Mouse (Mus musculus) lung, postnatal 36 days (tissue): Measurements from ENCODE around the gene Elof1.
A peak's percentile ranks its signal among the peaks of the same experiment; 100 is the strongest.
"Not testable (repeated sequence)": the region's sequence is repeated elsewhere in the genome, so short reads cannot be mapped to it uniquely, and the experiment has no call there.

Experiments
- DNase-seq: peaks from one replicate; pipeline ENCODE4 v3.0.0; 2022; ENCODE audit warnings: mixed read lengths

The Elof1 gene

GRCm38 (mm10) chr9:22116740-22117426, at the start of gene Elof1:
Elof1 (minus strand) TSS chr9:22117172.
- DNase-seq: peak; percentile 97

- DNase-seq: peak; percentile 7
Observed at GRCm38 (mm10) chr9:22166686-22167085, 49.7 kb upstream of the Elof1 start.

GRCm38 (mm10) chr9:22165964-22166363, 49.0 kb upstream of the Elof1 start:
- DNase-seq: no peak

- DNase-seq: peak; percentile 30
Observed at GRCm38 (mm10) chr9:22164711-22165668, 48.0 kb upstream of the Elof1 start.

- DNase-seq: no peak
Observed at GRCm38 (mm10) chr9:22162912-22163311, 45.9 kb upstream of the Elof1 start.

GRCm38 (mm10) chr9:22162305-22162704, 45.3 kb upstream of the Elof1 start:
- no peak for DNase-seq

- no peak for DNase-seq
Observed at GRCm38 (mm10) chr9:22161299-22161698, 44.3 kb upstream of the Elof1 start.

GRCm38 (mm10) chr9:22157516-22158265, 40.7 kb upstream of the Elof1 start:
- no peak for DNase-seq

- peak; percentile 100 for DNase-seq
Observed at GRCm38 (mm10) chr9:22156497-22157245, 39.7 kb upstream of the Elof1 start, which contains the start of gene Pigyl. Pigyl (plus strand) TSS chr9:22156846.

GRCm38 (mm10) chr9:22155614-22156013, 38.6 kb upstream of the Elof1 start:
- DNase-seq: peak; percentile 80

- DNase-seq: no peak
Observed at GRCm38 (mm10) chr9:22153810-22154209, 36.8 kb upstream of the Elof1 start.

- no peak for DNase-seq
Observed at GRCm38 (mm10) chr9:22150946-22151345, 34.0 kb upstream of the Elof1 start.

- not testable (repeated sequence) for DNase-seq
Observed at GRCm38 (mm10) chr9:22150249-22150693, 33.3 kb upstream of the Elof1 start.

- DNase-seq: peak; percentile 71
Observed at GRCm38 (mm10) chr9:22149426-22150248, 32.7 kb upstream of the Elof1 start.

GRCm38 (mm10) chr9:22144304-22144965, 27.5 kb upstream of the Elof1 start:
- no peak for DNase-seq

- peak; percentile 92 for DNase-seq
Observed at GRCm38 (mm10) chr9:22143108-22144037, 26.4 kb upstream of the Elof1 start.

GRCm38 (mm10) chr9:22139746-22140145, 22.8 kb upstream of the Elof1 start:
- DNase-seq: no peak

GRCm38 (mm10) chr9:22138480-22138879, 21.5 kb upstream of the Elof1 start:
- DNase-seq: peak; percentile 65

GRCm38 (mm10) chr9:22136765-22137547, 20.0 kb upstream of the Elof1 start:
- DNase-seq: no peak
